Mouse (Mus musculus): ENCODE data around the gene Esyt2. TPM values are rescaled to one million over a fixed set of nuclear protein-coding genes. Genes with fewer than 3 reads are reported as not detected.
A peak's percentile ranks its signal among the peaks of the same experiment; 100 is the strongest.

Gene Esyt2
- polyA plus RNA-seq, 1 experiment from 2014 or later = 16.7 TPM

- Histone ChIP-seq H3K9me3 (ENCODE audit: low read length) (no peaks in the 10 kb centered on the region), H3K4me2 (replicated peaks; ENCODE audit: low read depth, low read length) (peak overlapping the region; percentile 38), H3K27ac (ENCODE audit: low read length) (no peak overlapping the region), H3K4me3 (ENCODE audit: low read depth, low read length) (peak overlapping the region; percentile 20), H3K27me3 (replicated peaks; ENCODE audit: insufficient read depth, low read length) (no peaks in the 10 kb centered on the region), H3K9ac (replicated peaks; ENCODE audit: low read depth) (no peak overlapping the region), H3K4me1 (ENCODE audit: insufficient read depth, low read depth, low read length) (no peaks in the 10 kb centered on the region), H3K36me3 (ENCODE audit: insufficient read depth, low read length) (no peaks in the 10 kb centered on the region)
- no peak for DNase-seq (ENCODE audit: low spot score)
- ATAC-seq = no peak
- no peak for TF ChIP-seq CTCF (IDR thresholded peaks at IDR 0.05)
- TF ChIP-seq EP300 (IDR thresholded peaks at IDR 0.05) = no peak
- 79% methylated on average over 2 of the region's 2 CpGs for WGBS
Observed at GRCm38 (mm10) chr12:116282856-116283255, 1.9 kb downstream of the Esyt2 start.

DNA sequence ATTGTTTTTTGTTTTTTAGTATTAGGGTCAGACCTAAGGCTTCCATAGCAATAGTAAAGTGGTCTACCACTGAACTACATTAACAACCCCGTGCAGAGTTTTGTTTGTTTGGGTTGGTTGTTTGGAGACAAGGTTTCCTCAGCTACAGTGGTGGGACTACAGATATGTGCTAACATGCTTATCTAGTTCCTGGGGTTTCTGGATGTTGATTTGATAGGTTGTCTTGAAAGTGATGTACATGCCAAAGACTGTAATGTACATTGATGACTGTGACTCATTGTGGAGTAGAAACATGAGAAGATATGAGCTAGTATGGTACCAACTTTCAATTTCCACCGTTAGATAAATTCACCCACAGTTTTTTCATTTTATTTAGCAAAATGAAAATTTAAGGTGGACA is 2.5 kb downstream of the Esyt2 start:
- H3K4me3 ChIP-seq (ENCODE audit: low read depth, low read length) = peak overlapping the region; percentile 20; the same call in 1 of the 2 replicates
- H3K4me2 ChIP-seq (replicated peaks; ENCODE audit: low read depth, low read length) = no peak overlapping the region
- no peak overlapping the region for H3K27ac ChIP-seq (ENCODE audit: low read length)
- H3K9me3 ChIP-seq (ENCODE audit: low read length) = no peaks in the 10 kb centered on the region
- H3K9ac ChIP-seq (replicated peaks; ENCODE audit: low read depth) = no peak overlapping the region
- WGBS = 55% methylated on average over 2 of the region's 2 CpGs
- ATAC-seq = no peak
- DNase-seq (ENCODE audit: low spot score) = no peak
- TF ChIP-seq CTCF (IDR thresholded peaks at IDR 0.05) = no peak
- no peak for TF ChIP-seq EP300 (IDR thresholded peaks at IDR 0.05)
- no peaks in the 10 kb centered on the region for H3K36me3 ChIP-seq (ENCODE audit: insufficient read depth, low read length)
- H3K4me1 ChIP-seq (ENCODE audit: insufficient read depth, low read depth, low read length) = no peaks in the 10 kb centered on the region
- no peaks in the 10 kb centered on the region for H3K27me3 ChIP-seq (replicated peaks; ENCODE audit: insufficient read depth, low read length)

- Histone ChIP-seq H3K9ac (replicated peaks; ENCODE audit: low read depth) (no peak overlapping the region), H3K27me3 (replicated peaks; ENCODE audit: insufficient read depth, low read length) (no peaks in the 10 kb centered on the region), H3K27ac (ENCODE audit: low read length) (no peak overlapping the region), H3K36me3 (ENCODE audit: insufficient read depth, low read length) (no peaks in the 10 kb centered on the region), H3K4me3 (ENCODE audit: low read depth, low read length) (no peak overlapping the region), H3K4me2 (replicated peaks; ENCODE audit: low read depth, low read length) (no peak overlapping the region), H3K4me1 (ENCODE audit: insufficient read depth, low read depth, low read length) (no peaks in the 10 kb centered on the region), H3K9me3 (ENCODE audit: low read length) (no peaks in the 10 kb centered on the region)
- DNase-seq (ENCODE audit: low spot score) (no peak), ATAC-seq (no peak)
- no peak for TF ChIP-seq CTCF (IDR thresholded peaks at IDR 0.05)
- no peak for TF ChIP-seq EP300 (IDR thresholded peaks at IDR 0.05)
- WGBS = 34% methylated on average over 2 of the region's 2 CpGs
Observed at GRCm38 (mm10) chr12:116293185-116293584, 12.2 kb downstream of the Esyt2 start.

DNA sequence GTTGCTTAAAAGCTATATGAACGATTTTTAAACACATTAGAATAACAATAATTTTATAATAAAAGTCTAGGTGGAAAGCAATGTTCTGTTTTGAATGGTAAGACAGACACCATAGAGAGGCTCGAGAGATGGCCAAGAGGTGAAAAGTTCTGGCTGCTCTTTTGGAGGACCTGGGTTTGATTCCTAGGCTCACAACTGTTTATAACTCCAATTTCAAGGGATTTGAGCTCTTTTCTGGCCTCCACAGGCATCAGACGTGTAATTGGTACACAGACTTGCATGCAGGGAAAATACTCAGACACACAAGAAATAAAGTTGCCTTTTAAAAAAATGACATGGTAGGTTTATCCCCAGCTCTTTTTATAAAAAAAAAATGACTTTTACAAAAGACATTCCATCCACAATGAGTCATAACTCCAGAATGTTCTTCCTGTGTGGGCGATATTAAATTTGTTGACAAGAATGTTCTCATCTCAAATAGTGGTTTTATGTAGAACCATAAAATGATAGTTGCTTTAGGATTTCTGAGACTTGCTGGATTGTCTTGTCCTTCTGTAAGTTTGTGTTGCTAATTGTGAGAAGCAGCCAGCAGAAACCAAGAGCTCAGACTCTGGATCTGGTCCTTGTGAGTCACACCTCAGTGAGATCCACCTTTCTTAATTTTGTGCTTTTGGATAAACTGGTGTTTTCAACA is 12.8 kb downstream of the Esyt2 start:
- H3K27ac ChIP-seq (ENCODE audit: low read length) = no peak overlapping the region
- 0 out of 2 replicates have a peak, but pooled peaks have one; percentile 21 for TF ChIP-seq EP300 (IDR thresholded peaks at IDR 0.05)
- no peak for TF ChIP-seq CTCF (IDR thresholded peaks at IDR 0.05)
- H3K4me1 ChIP-seq (ENCODE audit: insufficient read depth, low read depth, low read length) = no peaks in the 10 kb centered on the region
- no peaks in the 10 kb centered on the region for H3K27me3 ChIP-seq (replicated peaks; ENCODE audit: insufficient read depth, low read length)
- 58% methylated on average over 4 of the region's 4 CpGs for WGBS
- H3K9ac ChIP-seq (replicated peaks; ENCODE audit: low read depth) = no peak overlapping the region
- ATAC-seq (no peak), DNase-seq (ENCODE audit: low spot score) (peak; percentile 49)
- H3K4me2 ChIP-seq (replicated peaks; ENCODE audit: low read depth, low read length) = no peak overlapping the region
- no peaks in the 10 kb centered on the region for H3K9me3 ChIP-seq (ENCODE audit: low read length)
- H3K4me3 ChIP-seq (ENCODE audit: low read depth, low read length) = no peak overlapping the region
- H3K36me3 ChIP-seq (ENCODE audit: insufficient read depth, low read length) = no peaks in the 10 kb centered on the region

DNA sequence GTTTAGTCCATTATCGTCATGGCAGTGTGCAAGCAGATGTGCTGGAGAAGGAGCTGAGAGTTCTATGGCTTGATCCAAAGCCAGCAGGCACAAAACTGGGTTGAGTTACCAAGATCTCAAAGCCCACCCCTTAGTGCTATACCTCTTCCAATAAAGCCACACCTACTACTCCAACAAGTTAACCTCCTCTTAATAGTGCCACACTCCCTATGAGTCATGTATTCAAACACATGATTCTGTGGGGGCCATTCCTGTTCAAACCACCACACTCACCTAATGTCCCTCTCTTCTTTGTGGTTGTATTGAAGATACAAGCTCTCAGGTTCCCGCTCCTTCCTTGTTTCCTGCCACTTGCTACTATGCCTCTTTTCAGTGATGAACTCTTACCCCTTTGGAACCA is 18.9 kb downstream of the Esyt2 start:
- Histone ChIP-seq H3K4me3 (ENCODE audit: low read depth, low read length) (no peak overlapping the region), H3K4me2 (replicated peaks; ENCODE audit: low read depth, low read length) (no peak overlapping the region), H3K9ac (replicated peaks; ENCODE audit: low read depth) (no peak overlapping the region), H3K9me3 (ENCODE audit: low read length) (no peaks in the 10 kb centered on the region), H3K27ac (ENCODE audit: low read length) (no peak overlapping the region), H3K4me1 (ENCODE audit: insufficient read depth, low read depth, low read length) (no peaks in the 10 kb centered on the region), H3K27me3 (replicated peaks; ENCODE audit: insufficient read depth, low read length) (no peaks in the 10 kb centered on the region), H3K36me3 (ENCODE audit: insufficient read depth, low read length) (no peaks in the 10 kb centered on the region)
- ATAC-seq = no peak
- no peak for DNase-seq (ENCODE audit: low spot score)
- TF ChIP-seq EP300 (IDR thresholded peaks at IDR 0.05) = no peak
- TF ChIP-seq CTCF (IDR thresholded peaks at IDR 0.05) = no peak
- 90% methylated on average over 2 of the region's 2 CpGs for WGBS

- no peak overlapping the region for H3K27ac ChIP-seq (ENCODE audit: low read length)
- no peak for TF ChIP-seq EP300 (IDR thresholded peaks at IDR 0.05)
- TF ChIP-seq CTCF (IDR thresholded peaks at IDR 0.05) = no peak
- no peak overlapping the region for H3K4me2 ChIP-seq (replicated peaks; ENCODE audit: low read depth, low read length)
- no peaks in the 10 kb centered on the region for H3K4me1 ChIP-seq (ENCODE audit: insufficient read depth, low read depth, low read length)
- ATAC-seq (no peak), DNase-seq (ENCODE audit: low spot score) (no peak)
- H3K4me3 ChIP-seq (ENCODE audit: low read depth, low read length) = no peak overlapping the region
- no peaks in the 10 kb centered on the region for H3K36me3 ChIP-seq (ENCODE audit: insufficient read depth, low read length)
- H3K9ac ChIP-seq (replicated peaks; ENCODE audit: low read depth) = no peak overlapping the region
- no peaks in the 10 kb centered on the region for H3K9me3 ChIP-seq (ENCODE audit: low read length)
- H3K27me3 ChIP-seq (replicated peaks; ENCODE audit: insufficient read depth, low read length) = no peaks in the 10 kb centered on the region
Observed at GRCm38 (mm10) chr12:116302181-116302580, 21.2 kb downstream of the Esyt2 start.

Measured in lung, postnatal 0 days (tissue).